Mouse (Mus musculus): Measurements from ENCODE around the gene Gm11127. TPM values are rescaled to one million over a fixed set of nuclear protein-coding genes. Genes with fewer than 3 reads are reported as not detected.
"Not testable (repeated sequence)": the region's sequence is repeated elsewhere in the genome, so short reads cannot be mapped to it uniquely, and the experiment has no call there.

Gene Gm11127
- total RNA-seq (2021), result 1 to 10 TPM; 1.6 to 1.7 TPM
- long read RNA-seq, experiment 1, result 0 reads
- long read RNA-seq, experiment 2, result 0 reads

DNA sequence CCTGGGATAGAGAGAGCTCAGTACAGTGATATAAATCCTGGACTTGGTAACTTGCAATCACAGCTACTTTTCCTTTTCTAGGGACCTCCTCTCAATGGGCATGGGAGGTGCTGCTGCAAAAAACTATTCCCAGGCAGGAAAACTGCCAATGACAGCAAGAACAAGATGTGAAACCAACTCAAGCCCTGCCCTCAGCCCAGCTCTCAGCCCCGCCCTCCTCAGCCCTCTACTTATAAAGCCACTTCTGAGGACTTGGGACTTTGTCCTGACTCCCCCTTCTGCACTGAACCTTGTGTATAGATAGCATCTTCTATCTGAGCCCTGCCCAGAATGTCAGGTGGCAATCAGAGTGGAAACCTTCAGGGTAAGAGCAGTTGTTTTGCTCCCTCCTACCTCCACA lies at the start of gene Gm11127:
TSS of gene Gm11127 (minus strand) at position 10 of the 400 bp plus-strand sequence.
- not testable (repeated sequence) for H3K4me3 ChIP-seq; H3K27ac ChIP-seq; DNase-seq (ENCODE audit: low spot score in 2 of 2)

DNA sequence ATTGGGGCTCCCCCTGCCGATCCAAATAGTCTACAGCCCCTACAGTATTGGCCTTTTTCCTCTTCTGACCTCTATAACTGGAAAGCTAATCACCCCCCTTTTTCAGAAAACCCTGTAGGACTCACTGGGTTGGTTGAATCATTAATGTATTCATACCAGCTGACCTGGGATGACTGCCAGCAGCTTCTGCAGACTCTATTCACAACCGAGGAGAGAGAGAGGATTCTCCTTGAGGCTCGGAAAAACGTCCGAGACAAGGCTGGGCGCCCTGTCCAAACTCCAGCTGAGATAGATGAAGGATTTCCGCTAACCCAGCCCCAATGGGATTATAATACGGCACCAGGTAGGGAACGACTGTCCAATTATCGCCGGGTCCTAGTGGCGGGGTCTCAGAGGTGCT lies 43.9 kb upstream of the Gm11127 start:
- H3K27ac ChIP-seq; H3K4me3 ChIP-seq; DNase-seq (ENCODE audit: low spot score in 2 of 2): not testable (repeated sequence)

DNA sequence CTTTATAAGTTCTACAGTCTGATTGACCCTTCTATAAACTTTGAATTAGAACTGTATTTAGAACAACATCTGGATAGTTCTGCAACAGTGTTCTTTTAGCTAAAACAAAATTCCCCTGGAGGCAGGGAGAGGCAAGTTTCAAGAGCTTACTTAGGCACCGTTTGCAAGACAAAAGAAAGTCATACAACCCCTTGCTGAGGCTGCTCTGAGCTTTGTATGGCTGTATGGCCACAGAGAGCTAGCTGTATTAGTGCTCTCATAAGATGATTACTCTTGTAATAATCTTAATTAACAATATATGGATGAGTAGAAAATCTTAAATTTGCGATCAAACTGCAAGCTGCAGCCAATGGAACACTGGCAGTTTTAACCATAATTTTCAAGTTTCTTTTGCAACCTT lies 41.4 kb upstream of the Gm11127 start:
- not testable (repeated sequence) for H3K27ac ChIP-seq; H3K4me3 ChIP-seq; DNase-seq (ENCODE audit: low spot score in 2 of 2)

DNA sequence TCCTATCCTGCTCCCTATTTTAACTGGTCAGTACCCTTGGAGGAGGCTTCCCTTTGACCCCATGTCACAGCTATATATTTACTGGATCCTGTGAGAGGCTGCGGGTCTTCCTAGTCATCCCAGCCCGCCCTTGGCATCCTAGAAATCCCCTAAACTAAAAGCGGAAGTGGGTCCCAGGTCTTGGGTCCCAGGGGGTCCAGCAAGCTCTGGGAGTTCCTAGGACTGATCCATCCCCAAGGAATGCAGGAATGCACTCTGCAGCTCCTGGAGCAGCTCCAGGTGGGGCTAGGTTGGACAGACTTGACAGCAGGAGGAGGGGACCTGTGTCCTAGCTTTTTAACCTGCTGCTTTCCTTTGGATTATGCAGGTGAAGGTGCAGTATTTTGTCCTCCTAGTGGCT lies 35.8 kb upstream of the Gm11127 start:
- Histone ChIP-seq H3K27ac (no peak overlapping the region), H3K4me3 (no peak overlapping the region)
- no peak for TF ChIP-seq CTCF (conservative IDR thresholded peaks at IDR 0.05)
- DNase-seq (ENCODE audit: low spot score in 2 of 2), result no peak

DNA sequence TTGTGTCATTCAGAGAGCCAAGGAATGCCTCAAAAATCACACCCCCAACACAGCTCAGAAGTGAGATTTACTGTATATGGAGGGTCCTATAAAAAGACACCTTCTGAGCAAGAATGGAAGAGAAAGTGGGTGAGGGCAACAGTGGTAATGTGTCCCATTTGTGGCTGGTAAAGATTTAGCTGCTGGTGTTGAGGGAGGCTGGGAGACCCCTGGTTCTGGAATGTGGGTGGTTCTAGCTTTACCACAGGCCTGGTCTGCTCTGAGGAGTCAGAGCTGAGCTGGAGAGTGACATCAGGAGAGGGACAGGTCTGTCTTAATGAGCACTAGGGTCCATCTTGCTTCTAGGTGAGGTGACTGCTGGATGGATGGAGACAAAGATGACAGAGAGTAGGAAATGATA lies 34.3 kb upstream of the Gm11127 start:
- not testable (repeated sequence) for DNase-seq (ENCODE audit: low spot score in 2 of 2); H3K27ac ChIP-seq; H3K4me3 ChIP-seq

DNA sequence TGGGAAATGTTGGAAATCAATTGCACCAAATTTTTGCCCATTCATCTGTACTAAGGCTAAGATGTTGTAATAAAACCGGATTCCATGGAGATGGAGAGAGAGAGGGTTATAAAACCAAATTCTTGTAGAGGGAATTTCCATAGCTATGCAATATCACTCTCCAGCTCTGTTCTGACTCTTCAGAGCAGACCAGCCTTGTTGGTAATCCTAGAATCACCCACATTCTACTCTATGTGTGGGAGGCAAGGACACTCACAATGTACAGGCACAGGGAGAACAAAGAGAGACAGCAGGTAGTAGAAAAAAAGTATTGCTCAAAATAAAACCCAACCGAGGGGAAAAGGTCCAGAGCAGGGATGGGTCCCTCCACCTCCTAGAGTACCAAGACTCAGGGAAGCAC lies 33.8 kb upstream of the Gm11127 start:
- H3K4me3 ChIP-seq; H3K27ac ChIP-seq; DNase-seq (ENCODE audit: low spot score in 2 of 2): not testable (repeated sequence)

DNA sequence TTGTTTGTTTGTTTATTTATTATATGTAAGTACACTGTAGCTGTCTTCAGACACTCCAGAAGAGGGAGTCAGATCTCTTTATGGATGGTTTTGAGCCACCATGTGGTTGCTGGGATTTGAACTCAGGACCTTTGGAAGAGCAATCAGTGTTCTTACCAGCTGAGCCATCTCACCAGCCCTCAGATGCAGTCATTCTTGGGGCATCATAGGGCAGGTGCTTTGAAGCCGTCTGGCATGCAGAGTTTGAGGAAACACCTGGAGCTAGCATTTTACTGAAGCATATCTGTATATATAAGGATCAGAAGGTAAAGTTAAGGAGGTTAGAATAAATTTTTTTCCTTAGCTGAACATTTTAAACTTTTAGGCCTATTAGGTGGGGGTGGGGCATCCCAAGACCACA lies 27.8 kb upstream of the Gm11127 start:
- not testable (repeated sequence) for DNase-seq (ENCODE audit: low spot score in 2 of 2); H3K4me3 ChIP-seq; H3K27ac ChIP-seq

DNA sequence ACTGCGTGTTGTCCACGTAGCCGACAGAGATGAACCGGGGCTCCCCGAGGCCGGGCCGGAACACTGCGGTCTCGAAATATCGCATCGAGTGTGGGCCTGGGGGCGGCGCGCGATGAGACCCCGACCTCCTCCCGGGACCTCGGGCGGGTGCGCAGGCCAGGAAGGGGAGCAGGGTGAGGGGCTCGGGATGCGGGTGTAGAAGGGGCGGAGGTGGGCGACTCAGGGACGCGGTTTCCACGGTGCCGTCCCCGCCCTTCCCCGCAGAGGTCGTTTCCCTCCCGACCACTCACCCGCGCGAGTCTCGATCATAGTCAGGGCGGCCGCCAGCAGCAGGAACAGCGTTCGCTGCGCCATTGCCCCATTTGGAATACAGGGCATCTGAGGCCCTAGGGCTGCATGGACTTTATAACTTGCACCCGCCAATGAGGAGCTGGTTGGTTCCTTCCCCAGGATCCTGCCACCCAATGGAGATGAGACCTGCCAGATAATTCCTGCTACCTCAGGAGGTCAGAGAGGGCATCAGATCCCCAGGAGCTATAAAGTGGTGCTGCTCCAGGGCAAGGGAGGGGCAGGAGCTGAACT lies 25.8 kb upstream of the Gm11127 start:
- no peak for DNase-seq (ENCODE audit: low spot score in 2 of 2)
- Histone ChIP-seq H3K27ac (no peak overlapping the region), H3K4me3 (peak overlapping the region; percentile 58)
- TF ChIP-seq CTCF (conservative IDR thresholded peaks at IDR 0.05), result no peak

DNA sequence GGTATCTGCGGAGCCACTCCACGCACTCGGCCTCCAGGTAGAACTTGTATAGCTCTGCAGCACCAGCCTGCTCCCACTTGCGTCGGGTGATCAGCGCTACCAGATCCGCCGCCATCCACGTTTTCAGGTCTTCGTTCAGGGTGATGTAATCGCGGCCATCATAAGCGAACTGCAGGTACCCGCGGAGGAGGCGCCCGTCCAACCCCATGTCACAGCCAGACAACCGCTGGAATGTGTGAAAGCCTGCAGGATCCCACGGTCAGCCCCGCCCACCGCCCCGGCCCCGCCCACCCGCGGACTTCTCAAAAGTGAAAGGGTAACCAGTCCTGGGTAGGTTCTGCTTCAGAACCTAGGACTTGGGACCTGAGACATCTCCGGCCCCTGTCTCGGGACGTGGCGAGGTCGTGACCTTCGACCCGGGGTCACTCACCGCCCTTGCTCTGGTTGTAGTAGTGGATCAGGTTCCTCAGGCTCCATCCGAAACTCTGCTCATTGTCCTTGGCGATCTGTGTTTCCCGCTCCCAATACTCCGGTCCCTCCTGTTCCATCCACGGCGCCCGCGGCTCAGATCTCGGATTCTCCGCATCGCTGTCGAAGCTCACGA lies 25.2 kb upstream of the Gm11127 start:
- peak overlapping the region; percentile 58 for H3K4me3 ChIP-seq
- DNase-seq (ENCODE audit: low spot score in 2 of 2), result no peak
- no peak for TF ChIP-seq CTCF (conservative IDR thresholded peaks at IDR 0.05)
- H3K27ac ChIP-seq, result no peak overlapping the region

DNA sequence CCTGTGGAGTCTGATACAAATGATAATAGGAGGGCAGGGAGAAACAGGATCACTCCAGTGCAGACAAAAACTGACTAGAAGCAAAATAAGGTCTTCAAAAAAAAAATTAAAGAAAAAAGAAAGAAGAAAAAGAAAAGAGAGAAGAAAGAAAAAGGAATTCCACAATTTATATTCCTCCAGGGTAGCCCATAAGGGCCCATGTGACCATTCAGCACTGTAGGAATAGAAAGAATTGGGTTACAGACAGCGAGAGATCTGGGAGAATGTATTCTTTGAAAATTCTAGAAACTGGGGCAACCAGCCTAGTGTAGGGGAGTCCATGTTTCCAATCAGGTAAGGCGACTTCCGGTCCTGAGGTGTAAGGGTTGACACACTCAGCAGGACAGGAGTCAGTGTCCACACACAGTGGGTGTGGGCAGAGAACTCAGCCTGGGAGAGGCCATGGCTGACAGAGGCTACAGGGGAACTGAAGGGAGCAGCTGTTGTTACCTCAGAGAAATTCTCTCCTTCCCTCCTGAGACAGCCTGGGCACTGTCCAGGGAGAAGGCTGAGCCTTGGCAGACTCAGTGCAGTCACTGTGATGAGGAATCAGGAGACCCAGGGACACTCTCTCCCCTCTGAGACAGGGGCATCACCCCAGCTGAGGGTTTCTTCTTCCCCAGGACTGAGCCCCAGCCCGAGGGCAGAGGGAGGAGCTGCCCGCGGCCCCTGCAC lies 24.5 kb upstream of the Gm11127 start:
- not testable (repeated sequence) for H3K27ac ChIP-seq; DNase-seq (ENCODE audit: low spot score in 2 of 2)
- H3K4me3 ChIP-seq, result peak overlapping the region; percentile 58; the same call in 1 of the 2 replicates

DNA sequence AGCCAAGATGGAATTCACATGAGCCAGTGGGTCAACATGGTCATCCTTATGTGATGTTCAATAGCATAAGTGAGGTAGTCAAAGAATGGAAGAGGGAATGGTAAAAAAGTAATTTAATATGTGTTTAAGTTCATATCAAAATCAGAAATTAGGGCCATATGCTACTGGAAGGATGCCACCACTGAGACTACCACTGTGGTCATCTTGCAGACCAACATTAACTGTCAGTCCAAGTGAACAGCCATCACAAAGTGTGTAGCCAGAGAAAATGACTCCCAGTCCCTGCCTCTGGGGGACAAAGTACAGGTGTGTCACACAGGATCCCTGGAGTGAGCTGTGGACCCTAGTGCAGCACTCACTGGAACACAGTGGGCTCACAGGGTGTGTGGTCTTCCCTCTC lies 23.7 kb upstream of the Gm11127 start:
- not testable (repeated sequence) for DNase-seq (ENCODE audit: low spot score in 2 of 2); H3K27ac ChIP-seq; H3K4me3 ChIP-seq

DNA sequence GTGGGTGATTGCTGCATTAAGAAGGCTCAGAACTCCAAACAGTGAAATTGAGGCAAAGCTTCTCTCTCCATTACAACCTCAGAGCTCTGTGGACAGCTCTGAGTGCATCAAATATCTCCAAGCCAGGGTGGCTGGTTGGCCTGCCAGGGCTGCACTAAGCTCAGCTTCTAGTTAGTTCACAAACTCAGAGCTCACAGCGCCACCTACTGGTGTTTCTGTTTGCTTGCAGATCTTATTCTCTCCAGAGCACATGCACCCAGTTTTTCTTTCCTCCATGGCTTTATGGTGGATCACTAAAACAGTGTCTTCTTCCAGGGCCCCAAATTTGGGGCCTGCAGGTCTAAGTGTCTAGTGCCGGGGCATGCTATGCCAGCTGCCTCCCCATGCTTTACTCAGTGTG lies 2.7 kb upstream of the Gm11127 start:
- Histone ChIP-seq H3K4me3 (no peak overlapping the region), H3K27ac (no peak overlapping the region)
- peak; percentile 86 to 96 for DNase-seq (ENCODE audit: low spot score in 2 of 2)
- TF ChIP-seq CTCF (conservative IDR thresholded peaks at IDR 0.05), result peak; percentile 89

DNA sequence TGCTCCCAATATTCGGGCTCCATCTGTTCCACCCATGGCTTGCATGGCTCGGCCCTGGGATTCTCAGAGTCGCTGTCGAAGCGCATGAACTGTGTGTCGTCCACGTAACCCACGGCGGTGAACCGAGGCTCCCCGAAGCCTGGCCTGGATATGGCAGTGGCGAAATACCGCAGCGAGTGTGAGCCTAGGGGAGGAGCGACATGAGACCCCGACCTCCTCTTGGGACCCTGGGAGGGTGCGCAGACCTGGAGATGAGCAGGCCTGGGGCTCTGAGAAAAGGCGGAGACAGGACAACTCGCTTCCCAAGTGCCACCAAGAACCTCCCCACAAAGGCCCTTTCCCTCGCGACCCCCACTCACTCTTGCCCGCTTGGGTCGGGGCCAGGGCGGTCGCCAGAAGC lies 244 bp downstream of the Gm11127 start:
- H3K27ac ChIP-seq; DNase-seq (ENCODE audit: low spot score in 2 of 2); H3K4me3 ChIP-seq: not testable (repeated sequence)

DNA sequence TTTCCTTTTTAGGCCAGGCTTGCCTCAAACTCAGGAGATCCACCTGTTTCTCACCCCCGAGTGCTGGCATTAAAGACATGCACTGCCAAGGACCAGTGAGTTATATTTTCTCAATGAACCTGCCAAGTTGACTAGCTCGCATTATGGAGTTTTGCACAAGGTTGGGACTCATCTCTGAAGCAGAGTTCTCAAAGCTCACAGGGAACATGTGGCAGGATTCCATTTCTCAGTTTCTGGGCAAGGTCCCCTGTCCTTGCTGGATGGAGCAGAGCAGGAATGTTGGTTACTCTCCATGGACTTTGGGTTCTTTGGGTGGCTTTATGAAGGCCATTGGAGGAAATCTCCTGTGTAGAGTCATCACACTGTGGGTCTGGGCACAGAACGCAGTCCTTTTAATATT lies 14.9 kb downstream of the Gm11127 start:
- Histone ChIP-seq H3K4me3 (peak overlapping the region; percentile 65; the same call in 1 of the 2 replicates), H3K27ac (peak overlapping the region; percentile 37)
- no peak for TF ChIP-seq CTCF (conservative IDR thresholded peaks at IDR 0.05)
- no peak for DNase-seq (ENCODE audit: low spot score in 2 of 2)

DNA sequence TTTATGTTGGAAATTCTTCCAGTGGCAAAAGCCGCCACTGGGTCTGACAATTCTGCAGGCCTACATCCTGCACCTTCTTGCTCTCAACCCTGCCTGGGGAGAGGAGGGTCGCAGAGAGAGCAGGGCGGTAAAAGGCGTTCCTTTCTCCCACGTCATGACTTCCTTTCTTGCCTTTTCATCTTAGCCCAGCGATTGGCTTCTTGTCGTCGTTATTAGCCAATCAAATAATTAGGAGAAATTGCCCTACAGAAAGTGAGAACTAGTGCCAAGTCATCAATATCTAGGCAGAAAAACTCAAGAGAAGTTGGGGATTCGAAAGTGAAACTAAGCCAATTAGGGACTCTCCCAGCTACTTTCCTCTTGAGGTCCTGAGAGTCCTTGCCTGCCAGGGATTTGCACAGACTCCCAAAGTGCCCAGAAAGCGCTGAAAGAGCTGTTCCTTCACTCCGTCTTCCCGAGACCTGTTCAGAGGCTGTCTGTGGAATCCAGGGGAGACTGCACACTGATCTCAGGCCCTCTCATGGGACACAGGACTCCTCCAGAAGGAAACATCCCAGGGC lies 15.5 kb downstream of the Gm11127 start, which contains the start of the genes H2-T22 and Gm6034:
TSS of gene H2-T22 (minus strand) at position 138 of the 560 bp plus-strand sequence.
TSS of gene Gm6034 (plus strand) at position 352 of the 560 bp plus-strand sequence.
- peak within 1 kb of the TSS; percentile 65 for H3K4me3 ChIP-seq
- peak within 1 kb of the TSS; percentile 66 for H3K27ac ChIP-seq
- peak; percentile 68 to 88 for DNase-seq (ENCODE audit: low spot score in 2 of 2)

All from layer of hippocampus, adult 2 months (tissue).